Mouse (Mus musculus) c-Kit-positive CD71-positive TER-119-positive erythroid progenitor cells, embryonic 14.5 days (primary cell): ENCODE measurements around the gene Olfr69.
"Not testable (repeated sequence)": the region's sequence is repeated elsewhere in the genome, so short reads cannot be mapped to it uniquely, and the experiment has no call there.

Experiments used
- DNase-seq: peaks from one replicate; pipeline ENCODE4 v3.0.0-alpha.2; 2013; ENCODE audit warnings: low spot score

Gene Olfr69

DNA sequence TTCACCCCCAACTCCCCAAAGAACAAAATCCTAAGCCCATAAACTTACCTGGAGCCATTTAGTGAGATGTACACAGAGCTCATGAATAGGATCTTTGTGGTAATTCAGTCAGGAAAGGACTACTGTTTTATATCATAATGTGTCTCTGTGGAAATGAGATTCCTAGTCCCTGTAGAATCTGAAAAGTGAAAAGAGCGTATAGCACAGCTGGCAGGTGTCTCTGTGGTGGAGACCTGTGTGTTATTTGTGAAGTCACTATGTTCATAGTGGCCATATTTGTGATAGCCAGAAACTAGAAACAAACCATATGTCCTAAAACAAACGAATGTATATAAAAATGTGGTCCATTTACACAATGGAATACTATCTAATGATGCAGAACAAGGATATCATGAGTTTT, at the start of gene Olfr69:
Gene Olfr69 (minus strand): TSS at position 101 of the 400 bp plus-strand sequence.
- DNase-seq = no peak

DNA sequence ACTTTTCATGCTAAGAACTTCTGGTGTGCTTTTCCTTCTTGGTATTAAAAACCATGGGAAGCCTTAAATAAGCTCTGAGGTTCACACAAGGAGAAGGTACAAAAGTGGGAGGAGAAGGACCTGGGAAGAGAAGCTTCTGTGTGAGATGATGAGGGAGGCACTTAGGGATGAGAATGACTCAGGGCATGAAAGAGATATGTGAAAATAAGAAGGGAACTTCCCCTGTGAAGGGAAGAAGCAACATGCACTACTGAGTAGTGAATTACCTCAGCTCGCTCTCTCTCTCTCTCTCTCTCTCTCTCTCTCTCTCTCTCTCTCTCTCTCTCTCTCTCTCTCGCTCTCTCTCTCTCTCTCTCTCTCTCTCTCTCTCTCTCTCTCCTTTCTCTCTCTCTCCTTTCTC, 43.7 kb upstream of the Olfr69 start:
- peak; percentile 42 for DNase-seq

DNA sequence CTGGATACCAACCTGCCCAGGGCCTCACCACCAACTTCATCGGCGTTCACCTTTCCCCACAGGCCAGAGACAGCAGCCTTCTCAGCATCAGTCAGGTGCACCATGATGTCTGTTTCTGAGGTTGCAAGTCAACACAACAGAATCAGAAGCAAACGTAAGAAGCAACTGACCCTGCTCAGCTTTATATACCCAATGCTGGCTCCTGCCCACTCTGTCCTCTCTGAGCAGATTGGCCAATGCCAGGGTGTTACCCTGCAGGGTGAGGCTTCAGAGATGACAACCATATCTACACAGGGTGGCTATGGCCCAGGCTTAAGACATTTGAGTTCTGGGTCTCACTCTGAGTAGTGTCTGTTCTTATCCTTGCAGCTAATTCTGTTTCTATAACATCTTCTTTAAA, 42.4 kb upstream of the Olfr69 start, which contains the start of gene Hbb-bt:
Gene Hbb-bt (minus strand): TSS at position 231 of the 400 bp plus-strand sequence.
- peak; percentile 92 for DNase-seq

DNA sequence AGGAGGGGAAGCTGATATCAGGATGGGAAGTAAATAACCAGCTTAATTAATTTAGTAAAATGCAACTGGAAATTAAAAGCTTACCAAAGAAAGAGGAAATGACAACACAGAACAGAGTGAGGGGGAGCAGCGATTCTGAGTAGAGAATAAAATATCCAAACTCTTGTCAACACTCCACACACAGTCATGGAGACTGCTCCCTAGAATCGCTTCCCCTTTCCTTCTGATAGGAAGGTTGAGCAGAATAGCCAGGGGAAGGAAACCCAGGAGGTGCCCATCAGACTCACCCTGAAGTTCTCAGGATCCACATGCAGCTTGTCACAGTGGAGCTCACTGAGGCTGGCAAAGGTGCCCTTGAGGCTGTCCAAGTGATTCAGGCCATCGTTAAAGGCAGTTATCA, 41.8 kb upstream of the Olfr69 start:
- DNase-seq = not testable (repeated sequence)

DNA sequence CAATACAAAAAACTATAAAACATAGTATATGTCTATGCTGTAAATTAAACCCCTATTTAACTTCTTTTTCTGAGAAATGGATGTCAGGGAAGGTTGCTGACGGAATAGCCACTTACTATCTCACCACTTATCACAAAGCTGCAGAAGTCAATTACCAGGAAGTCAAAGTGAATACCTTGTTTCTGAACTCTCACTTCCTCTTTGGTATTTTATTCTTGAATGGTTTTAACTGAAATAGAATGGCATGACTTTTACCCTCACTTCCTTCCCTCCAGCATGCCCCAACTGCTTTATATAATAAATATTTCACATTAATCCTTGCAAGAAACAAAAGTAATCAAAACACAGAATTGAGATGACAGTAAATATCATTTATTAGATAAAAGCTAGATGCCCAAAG, 40.8 kb upstream of the Olfr69 start:
- DNase-seq = peak; percentile 85

DNA sequence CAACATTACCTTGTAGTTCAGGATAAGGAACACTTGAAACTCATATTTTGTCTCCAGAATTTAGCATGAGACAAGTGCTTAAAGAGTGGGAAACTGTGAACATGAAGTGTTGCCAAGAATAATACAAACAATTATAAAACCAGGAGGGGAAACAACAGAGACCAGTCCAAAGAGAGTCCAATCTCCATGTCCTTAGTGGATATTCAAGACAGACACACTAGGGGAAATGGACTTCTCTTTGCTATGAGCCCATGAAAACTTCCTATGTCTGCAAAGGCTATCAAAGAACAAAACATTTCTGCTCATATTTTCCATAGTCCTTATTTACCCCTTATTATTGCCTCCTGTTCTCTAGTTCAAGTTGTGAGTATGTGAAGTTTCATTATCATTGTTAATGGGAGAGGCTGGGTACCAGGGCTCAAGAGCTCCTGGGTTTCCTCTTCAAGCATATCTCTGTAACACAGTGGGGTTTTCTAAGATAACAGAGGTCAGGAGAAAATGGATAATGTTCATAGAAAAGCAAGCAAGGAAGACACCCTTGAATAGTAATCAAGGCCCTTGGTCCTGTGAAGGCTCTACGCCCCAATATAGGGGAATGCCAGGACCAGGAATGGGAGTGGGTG, 39.9 kb upstream of the Olfr69 start:
- DNase-seq = peak; percentile 85

DNA sequence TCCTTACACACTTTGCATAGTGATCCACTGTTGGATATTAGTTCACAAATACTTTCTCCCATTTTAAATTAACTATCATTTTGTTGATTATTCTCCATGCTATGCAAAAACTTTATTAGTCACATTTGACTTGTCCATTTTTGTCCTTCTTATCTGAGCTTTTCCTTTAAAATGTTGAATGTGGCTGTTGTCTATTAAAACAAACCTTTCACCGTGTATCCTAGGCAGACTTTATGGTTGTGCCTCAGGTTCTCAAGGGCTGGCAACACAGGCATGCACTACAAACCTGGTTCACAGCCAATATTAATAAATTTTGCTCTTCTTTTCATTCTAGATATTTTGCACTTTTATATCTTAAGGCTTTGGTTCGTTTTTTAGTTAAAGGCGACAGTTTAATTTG, 39.4 kb upstream of the Olfr69 start:
- peak; percentile 71 for DNase-seq

DNA sequence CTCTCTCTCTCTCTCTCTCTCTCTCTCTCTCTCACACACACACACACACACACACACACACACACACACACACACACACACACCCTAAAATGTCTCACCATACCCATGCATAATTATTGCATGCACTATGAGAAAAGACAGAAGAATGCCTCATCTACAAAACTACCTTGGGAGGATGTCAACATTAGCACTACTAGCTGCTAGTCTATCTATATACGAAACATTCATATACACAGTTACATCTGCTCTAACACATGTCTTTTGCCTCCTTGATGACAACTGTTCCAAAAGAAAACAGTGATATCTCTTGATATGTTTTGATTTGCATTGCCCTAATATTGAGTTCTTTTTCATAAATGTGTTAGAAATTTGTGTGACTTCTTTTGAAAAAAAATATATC, 38.9 kb upstream of the Olfr69 start:
- DNase-seq = peak; percentile 60

DNA sequence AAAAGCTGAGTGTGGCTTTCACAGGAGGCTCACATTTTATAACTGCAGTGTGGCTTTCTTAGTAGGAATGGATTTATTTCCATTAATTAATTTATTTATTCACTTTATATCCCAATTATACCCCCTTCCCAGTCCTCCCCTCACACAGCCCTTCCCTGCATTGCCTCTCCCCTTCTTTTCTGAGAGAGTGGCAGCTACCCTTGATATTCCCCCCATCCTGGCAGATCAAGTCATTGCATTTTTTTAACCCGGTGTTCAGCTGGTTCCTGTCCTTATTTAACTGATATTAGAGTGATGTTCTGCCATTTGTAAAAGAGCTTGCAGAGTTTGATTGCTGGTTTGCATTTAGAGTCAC, 38.4 kb upstream of the Olfr69 start:
- DNase-seq = peak; percentile 44

DNA sequence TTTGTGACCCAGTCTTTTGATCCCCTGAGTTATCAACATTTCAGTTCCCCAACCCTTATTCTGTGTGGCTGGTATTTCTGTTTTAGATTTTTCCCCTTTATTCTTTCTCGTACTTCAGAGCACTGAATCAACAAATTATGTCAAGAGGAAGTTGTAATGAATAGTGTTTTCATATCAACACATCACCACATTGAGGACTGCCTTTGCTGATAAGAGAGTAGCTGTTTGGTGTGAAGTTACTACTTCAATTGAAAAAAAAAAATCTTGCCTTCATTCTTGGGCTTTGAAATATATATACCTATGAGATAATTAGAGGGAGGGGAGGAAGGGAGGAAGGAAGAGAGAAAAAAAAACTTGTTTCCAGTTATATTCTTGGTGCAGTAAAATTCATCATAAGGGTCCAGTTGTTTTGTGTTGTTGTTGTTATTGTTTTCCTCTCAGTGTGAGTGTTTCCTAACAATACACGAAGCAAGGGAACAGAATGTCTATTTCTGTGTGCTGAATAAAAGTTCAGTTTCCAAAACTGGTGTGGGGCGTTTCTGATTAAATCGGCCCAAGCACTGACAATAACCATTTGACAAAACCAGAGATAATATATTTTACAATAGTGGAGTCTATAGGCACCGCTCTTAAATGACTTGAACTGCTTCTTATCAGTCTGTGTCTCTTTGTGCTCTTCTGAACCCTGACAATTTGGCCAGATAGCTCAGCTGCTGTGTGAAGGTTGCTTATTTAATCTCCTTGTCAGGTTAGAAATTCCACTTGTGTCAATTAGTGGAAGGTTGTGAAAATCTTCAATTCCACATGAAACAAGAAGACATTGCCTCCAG, 37.8 kb upstream of the Olfr69 start:
- DNase-seq = peak; percentile 90

DNA sequence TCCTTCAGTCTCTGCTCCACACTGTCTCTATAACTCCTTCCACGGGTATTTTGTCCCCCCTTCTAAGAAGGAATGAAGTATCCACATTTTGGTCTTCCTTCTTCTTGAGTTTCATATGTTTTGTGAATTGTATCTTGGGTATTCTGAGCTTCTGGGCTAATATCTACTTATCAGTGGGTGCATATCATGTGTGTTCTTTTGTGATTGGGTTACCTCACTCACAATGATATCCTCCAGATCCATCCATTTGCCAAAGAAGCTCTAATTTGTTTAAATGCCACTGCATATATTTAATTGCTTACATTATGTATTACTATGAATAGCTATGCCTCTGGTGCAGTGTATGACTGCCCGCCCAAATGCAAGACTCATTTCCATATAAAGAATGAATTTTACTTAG, 36.7 kb upstream of the Olfr69 start:
- not testable (repeated sequence) for DNase-seq

DNA sequence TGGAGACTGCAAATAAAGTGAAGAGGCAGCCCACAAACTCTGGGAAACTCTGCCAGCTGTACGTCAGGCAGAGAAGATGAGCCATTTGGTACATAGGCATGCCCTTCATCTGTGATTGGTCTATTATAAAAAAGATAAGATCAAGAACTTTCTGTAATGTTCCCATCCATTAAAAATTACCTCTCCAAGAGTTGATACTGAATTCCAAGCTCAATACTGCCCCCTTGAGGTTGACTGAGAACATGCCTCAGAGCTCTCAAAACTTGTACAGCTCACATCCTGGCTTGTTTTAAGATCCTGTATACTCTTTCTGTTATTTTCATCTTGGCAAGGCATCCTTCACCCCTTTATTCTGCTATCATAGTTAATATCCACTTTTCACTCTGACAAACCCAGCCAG, 35.5 kb upstream of the Olfr69 start:
- peak; percentile 83 for DNase-seq

DNA sequence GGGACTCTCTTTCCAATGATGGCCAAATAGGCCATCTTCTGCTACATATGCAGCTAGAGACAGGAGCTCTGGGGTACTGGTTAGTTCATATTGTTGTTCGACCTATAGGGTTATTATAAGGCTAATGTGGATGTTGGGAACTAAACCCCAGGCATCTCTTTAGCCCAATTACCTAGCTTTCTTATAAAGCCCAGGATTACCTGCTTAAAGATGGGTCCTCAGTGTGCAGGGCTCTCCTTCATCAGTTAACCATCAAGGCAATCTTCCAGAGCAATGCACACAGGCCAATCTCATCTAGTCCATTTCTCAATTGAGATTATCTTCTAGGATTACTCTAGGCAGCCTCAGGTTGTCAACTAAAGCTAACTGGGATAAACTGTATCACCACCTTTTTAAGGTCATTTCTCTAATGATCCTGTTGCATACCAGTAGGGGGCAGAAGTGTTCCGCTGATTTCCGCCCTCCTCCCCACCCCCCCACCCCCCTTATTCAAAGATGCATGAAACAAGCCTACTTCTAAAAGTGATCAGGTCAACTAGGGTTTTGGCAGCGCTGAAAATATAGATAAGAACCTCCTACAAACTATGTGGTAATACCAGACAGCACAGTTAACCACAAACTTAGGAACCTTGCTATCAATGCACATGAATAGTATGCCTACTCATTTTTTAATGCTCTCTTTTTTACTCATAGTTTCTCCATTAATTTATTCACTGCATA, 21.4 kb upstream of the Olfr69 start:
- peak; percentile 64 for DNase-seq

DNA sequence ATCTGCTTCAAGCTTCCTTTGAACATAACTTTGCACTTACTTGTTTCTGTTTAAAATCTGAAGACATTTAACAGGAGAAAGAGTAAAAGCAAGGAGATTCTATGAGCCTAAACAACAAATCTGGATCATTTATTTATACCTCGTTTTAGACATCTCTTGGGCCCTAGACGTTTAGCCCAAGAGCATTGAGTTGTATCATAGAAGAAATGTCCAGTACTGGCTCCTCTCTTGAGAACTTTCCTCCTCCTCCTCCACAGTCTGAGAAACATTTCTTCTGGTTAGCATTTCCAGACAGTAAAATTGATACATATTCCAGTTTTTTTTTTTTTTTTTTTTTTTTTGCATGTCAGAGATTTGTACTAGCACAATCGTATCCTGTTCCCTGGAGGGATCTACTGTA, 20.3 kb upstream of the Olfr69 start, which contains the start of gene Olfr67:
Gene Olfr67 (minus strand): TSS at position 101 of the 400 bp plus-strand sequence.
- no peak for DNase-seq

DNA sequence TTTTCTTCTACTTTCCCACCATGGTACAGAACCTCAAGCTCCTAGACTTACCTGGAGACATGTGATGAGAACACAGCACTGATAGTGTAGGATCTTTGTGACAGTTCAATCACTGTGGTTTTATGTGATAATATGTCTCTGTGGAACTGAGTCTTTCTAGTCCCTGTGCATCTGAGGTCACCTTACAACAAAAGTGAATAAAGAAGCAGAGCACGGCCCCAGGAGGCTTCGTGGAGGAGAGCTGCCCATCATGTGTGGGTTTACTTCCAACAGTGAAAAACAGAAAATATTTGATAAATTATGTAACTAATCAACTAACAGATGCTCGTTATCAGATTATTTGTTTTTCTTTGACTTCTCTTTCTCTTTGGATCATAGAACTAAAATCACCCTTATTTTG, 8.2 kb upstream of the Olfr69 start, which contains the start of gene Olfr68:
Gene Olfr68 (minus strand): TSS at position 101 of the 400 bp plus-strand sequence.
- DNase-seq = no peak

DNA sequence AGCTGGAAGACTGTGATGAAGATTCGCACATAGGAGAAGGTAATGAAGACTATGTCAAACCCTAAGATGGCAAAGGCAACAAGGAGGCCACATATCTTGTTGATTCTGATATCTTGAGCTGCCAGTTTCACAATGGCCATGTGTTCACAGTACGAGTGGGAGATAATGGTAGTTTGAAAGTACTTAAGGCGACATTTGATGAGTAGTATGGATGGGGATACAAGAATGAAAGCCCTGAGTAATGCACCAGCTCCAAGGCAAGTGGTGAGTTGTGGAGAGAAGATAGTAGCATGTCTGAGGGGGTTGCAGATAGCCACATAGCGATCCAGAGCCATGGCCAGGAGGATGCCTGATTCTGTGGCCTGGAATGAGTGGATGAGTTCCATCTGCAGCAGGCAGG, 6.3 kb upstream of the Olfr69 start:
- peak; percentile 18 for DNase-seq

DNA sequence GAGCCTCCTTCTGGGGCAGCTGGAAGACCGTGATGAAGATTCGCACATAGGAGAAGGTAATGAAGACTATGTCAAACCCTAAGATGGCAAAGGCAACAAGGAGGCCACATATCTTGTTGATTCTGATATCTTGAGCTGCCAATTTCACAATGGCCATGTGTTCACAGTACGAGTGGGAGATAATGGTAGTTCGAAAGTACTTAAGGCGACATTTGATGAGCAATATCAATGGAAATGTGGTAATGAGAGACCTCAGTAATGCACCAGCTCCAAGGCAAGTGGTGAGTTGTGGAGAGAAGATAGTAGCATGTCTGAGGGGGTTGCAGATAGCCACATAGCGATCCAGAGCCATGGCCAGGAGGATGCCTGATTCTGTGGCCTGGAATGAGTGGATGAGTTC, 3.7 kb downstream of the Olfr69 start:
- DNase-seq = not testable (repeated sequence)

DNA sequence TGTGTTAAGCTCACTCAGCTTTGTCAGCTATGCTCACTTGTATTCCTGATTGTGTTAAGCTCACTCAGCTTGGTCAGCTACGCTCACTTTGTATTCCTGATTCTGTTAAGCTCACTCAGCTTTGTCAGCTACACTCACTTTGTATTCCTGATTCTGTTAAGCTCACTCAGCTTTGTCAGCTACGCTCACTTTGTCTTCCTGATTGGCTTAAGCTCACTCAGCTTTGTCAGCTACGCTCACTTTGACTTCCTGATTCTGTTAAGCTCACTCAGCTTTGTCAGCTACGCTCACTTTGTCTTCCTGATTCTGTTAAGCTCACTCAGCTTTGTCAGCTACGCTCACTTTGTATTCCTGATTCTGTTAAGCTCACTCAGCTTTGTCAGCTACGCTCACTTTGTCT, 9.2 kb downstream of the Olfr69 start:
- DNase-seq = not testable (repeated sequence)

DNA sequence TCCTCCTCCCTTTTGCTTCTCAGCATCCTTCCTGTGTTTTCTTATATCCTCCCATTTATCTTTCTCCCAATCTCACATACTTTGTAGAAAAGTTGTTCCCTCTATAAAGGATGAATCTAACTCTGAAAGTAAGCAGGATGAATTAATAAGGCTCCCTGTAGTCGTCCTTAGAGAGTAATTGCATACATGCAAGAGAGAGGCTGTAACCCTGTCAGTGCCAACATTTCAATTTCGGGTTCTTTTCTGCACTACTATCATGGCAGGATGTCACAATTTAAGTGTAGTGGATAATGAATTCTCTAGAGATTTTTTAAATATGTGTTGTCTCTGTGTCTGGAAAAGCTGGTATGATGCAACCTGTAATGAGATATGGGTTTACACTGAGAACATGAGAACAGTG, 14.2 kb downstream of the Olfr69 start, which contains the start of gene Olfr630:
Gene Olfr630 (minus strand): TSS at position 101 of the 400 bp plus-strand sequence.
- DNase-seq = no peak

DNA sequence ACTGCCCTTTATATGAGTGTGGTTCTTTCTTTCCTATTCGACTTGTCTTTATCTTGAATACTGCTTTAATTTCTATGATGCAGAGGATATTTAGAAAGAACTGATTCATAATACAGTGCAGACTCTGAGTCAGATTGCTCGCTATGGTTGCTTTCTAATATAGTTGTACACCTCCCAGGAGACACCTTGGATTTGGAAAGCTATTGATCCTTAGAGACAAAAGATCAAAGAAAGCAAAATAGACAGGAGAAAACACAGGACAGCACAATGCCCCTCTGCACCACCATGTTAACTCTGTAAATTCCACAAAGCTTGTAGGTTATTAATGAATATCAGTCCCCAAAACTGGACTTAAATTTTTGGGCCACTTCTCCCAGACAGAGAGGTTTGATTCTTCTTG, 26.6 kb downstream of the Olfr69 start, which contains the start of gene Olfr629:
Gene Olfr629 (minus strand): TSS at position 101 of the 400 bp plus-strand sequence.
- DNase-seq = no peak

DNA sequence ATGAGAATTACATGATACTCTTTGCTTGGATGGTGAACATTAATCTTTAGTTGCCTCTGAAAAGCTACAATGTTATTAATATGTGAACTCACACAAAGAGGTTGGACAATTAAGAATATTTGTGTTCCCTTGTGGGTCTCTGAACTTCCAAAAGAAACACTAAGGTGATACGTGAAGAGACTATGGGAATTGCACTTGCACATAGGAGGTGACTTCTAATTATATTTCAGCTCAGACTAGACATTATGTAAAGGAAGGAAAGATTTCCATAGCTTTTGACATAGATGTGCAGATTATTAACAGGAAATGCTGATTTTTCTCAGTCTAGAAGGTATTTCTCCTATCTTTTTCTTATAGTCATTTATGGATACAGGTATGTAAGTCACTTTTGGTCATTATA, 41.3 kb downstream of the Olfr69 start, which contains the start of gene Olfr628:
Gene Olfr628 (plus strand): TSS at position 301 of the 400 bp plus-strand sequence.
- DNase-seq = no peak

DNA sequence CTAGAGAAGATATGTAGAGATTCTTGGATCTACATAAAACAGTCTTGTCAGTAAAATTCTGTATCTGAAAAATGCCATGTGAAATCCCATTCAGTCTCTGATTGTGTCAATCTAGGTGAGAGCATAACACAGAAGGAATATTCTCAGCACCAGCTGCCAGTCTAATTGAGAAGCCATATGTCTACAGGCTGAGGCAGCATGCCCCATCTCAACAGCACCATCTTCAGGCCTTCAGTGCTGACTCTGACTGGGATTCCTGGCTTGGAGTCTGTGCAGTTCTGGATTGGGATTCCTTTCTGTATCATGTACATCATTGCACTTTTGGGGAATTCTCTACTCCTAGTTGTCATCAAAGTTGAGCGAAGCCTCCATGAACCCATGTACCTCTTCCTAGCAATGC, 55.0 kb downstream of the Olfr69 start:
- DNase-seq = not testable (repeated sequence)
